Mouse (Mus musculus) liver (tissue): ENCODE results near the gene Rab9.

Source experiments
- DNase-seq: peaks from one replicate; pipeline ENCODE4 v3.0.0-alpha.2; 2020; ENCODE audit warnings: mixed read lengths

Gene Rab9

DNA sequence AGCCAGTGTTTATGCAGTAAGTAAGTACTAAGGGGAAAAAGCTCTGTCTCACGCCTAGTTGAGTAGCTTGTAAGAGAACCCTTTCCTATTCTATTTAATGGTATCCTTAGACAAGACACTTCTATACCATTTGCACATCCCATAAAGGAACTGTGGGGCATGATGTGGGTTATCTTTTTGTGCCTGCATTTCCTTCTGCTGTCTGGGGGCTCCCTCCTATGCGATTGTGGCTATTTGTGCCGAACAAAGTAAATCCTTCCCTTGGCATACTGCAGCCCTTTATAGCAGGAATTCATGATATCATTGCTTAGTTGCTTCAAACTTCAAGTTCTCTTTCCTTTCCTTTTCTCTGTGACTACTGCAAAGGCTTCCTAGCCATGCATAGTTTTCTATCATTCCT is 35.1 kb downstream of the Rab9 start:
- no peak for DNase-seq

- DNase-seq = peak; percentile 92
Observed at GRCm38 (mm10) chrX:166440616-166441063, 39.0 kb downstream of the Rab9 start, which contains the start of gene Ofd1. Ofd1 (minus strand) TSS chrX:166440704.

- no peak for DNase-seq
Observed at GRCm38 (mm10) chrX:166440036-166440615, 39.5 kb downstream of the Rab9 start, which contains the start of gene Trappc2. Trappc2 (plus strand) TSS chrX:166440574.

GRCm38 (mm10) chrX:166434812-166435211 is 44.9 kb downstream of the Rab9 start:
- DNase-seq = no peak

- DNase-seq = peak; percentile 19
Observed at GRCm38 (mm10) chrX:166416196-166416595, 63.5 kb downstream of the Rab9 start.

DNA sequence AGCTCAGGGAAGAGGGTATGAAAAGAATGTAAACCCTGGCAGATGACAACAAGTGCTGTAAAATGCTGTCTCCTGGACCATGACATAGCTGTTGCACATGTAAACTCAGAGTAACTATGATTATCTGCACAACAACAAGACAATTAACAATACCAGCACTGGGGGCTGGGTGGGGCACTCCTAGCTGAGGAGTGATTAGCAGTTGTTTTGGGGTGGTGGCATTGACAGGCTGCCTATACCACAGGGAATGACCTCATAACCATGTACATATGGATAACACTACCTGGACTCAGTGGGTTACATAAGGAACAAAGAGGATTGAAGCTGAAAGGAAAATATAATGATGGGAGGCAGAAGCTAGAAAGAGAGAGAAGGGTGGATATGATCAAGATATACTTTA is 71.8 kb downstream of the Rab9 start:
- no peak for DNase-seq
